Mouse (Mus musculus) midbrain, embryonic 11.5 days (tissue): ENCODE data around the gene Boll. TPM values are rescaled to one million over a fixed set of nuclear protein-coding genes. Genes with fewer than 3 reads are reported as not detected.

Experiments used
- ATAC-seq: fragments of 200-750 bp; cut with Nextera tagmentation; 2 replicates; pipeline ENCODE4 v1.8.0; 2017; ENCODE audit warnings: moderate TSS enrichment, moderate library complexity; ENCODE audit not compliant: low FRiP score
- DNase-seq: peaks from one replicate; pipeline ENCODE4 v3.0.0; 2015; ENCODE audit warnings: low spot score; ENCODE audit errors: missing footprints
- H3K27ac ChIP-seq: fragments of 300-500 bp; sonication (generic); 2 replicates; pipeline ENCODE4 v1.5.1; 2014; ENCODE audit warnings: low read depth, low read length
- H3K27me3 ChIP-seq: fragments of 300-500 bp; sonication (generic); 2 replicates; pipeline ENCODE4 v1.6.1; 2014; ENCODE audit warnings: mild to moderate bottlenecking, low read length, moderate library complexity, mixed read lengths; ENCODE audit not compliant: control insufficient read depth, insufficient read depth
- H3K36me3 ChIP-seq: fragments of 300-500 bp; sonication (generic); 2 replicates; pipeline ENCODE4 v1.6.1; 2014; ENCODE audit warnings: mild to moderate bottlenecking, low read length, moderate library complexity, mixed read lengths; ENCODE audit not compliant: control insufficient read depth, insufficient read depth
- H3K4me1 ChIP-seq: fragments of 300-500 bp; sonication (generic); 2 replicates; pipeline ENCODE4 v1.6.1; 2014; ENCODE audit warnings: low read length; ENCODE audit not compliant: control insufficient read depth, insufficient read depth
- H3K4me2 ChIP-seq: fragments of 300-500 bp; sonication (generic); 2 replicates; pipeline ENCODE4 v1.6.1; 2014; ENCODE audit warnings: mild to moderate bottlenecking, moderate library complexity
- H3K4me3 ChIP-seq: fragments of 300-500 bp; sonication (generic); 2 replicates; pipeline ENCODE4 v1.5.1; 2014; ENCODE audit warnings: low read depth, low read length
- H3K9ac ChIP-seq: fragments of 300-500 bp; sonication (generic); 2 replicates; pipeline ENCODE4 v1.6.1; 2014; ENCODE audit warnings: low read length
- H3K9me3 ChIP-seq: fragments of 300-500 bp; sonication (generic); 2 replicates; pipeline ENCODE4 v1.6.1; 2016; ENCODE audit warnings: low read length; ENCODE audit not compliant: control insufficient read depth
- WGBS: fragments of 180-500 bp; shearing (Covaris S2); extraction: QIAGEN DNeasy Blood & Tissue Kit; methylation state at CpG from one replicate; pipeline ENCODE4 v1.1.7; 2014; 5-methylcytosine and 5-hydroxymethylcytosine counted together
- polyA plus RNA-seq: library from polyadenylated mRNA; unstranded; fragments of >200 nt; fragmentation: Nextera tagmentation; extraction: Ambion mirVana; gene quantifications from 2 replicates; pipeline ENCODE4 v1.2.1, GENCODE M21; 2014

Boll gene
- 0.33 TPM in 1 of 2 replicates, not detected in the other for polyA plus RNA-seq

DNA sequence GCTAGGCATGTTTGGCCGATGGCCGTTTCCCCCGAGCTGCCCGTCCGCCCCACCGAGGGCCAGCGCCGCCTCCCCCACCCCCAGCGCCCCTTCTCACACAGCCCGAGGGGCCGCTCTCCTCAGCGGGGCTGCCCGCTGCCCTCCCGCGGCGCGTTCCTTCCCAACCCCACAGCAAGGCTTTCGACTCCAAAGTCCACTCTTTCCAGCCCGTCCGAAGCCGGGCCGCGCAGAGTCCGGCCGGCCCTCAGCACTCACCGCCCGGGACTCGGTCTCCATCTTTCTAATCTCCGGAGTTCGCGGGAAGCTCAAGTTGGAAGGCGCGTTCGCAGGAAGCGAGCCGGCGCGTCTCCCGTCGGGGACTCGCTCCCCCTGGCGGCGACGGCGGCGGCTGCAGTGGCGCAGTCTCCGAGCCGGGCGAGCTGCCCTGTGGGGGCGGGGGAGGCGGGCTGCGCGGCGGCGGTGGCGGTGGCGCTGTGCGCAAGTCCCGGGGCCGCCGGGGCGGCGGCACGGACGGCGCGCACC is at the start of gene Boll:
Boll (minus strand) TSS at position 426 of the 522 bp plus-strand sequence.
- H3K4me3 ChIP-seq, result peak within 1 kb of the TSS; percentile 40

DNA sequence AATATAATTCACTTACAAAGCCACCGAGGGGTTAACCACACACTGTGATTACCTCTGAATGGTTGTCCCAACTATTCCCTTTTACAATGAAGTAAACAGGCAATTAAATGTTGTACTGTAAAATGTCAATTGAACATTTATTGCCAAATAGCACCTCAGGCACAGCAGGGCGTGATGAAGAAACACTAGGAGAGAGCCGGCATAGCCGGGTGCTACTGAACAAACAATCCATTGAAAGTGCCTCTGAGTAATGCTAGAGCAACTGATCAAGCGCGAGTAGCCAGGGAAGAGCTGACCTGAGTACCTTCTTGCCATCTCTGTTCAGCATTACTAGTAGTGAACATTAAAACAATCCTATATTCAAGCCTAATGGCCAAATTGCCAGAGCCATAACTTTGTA is 49.3 kb upstream of the Boll start:
- Histone ChIP-seq H3K36me3 (no peaks in the 10 kb centered on the region), H3K4me1 (no peaks in the 10 kb centered on the region), H3K27ac (no peak overlapping the region), H3K9ac (no peak overlapping the region), H3K27me3 (no peaks in the 10 kb centered on the region), H3K4me3 (no peak overlapping the region), H3K9me3 (no peaks in the 10 kb centered on the region; the same call in 1 of the 2 replicates), H3K4me2 (no peak overlapping the region)
- peak; percentile 64 for DNase-seq
- no peak for ATAC-seq
- 74% methylated on average over 6 of the region's 6 CpGs for WGBS

More for the DNA sequence above, at the start of gene Boll:
- Histone ChIP-seq H3K9ac (peak within 1 kb of the TSS; percentile 28), H3K4me2 (peak within 1 kb of the TSS; percentile 45), H3K9me3 (peaks cover 2% of the 10 kb centered on the region; the same call in 1 of the 2 replicates), H3K36me3 (no peaks in the 10 kb centered on the region), H3K4me1 (no peaks in the 10 kb centered on the region), H3K27me3 (peaks cover 16% of the 10 kb centered on the region), H3K27ac (no peak within 1 kb of the TSS)
- 13% methylated on average over 68 of the region's 68 CpGs for WGBS
- DNase-seq (peak; percentile 97), ATAC-seq (peak; percentile 91)

DNA sequence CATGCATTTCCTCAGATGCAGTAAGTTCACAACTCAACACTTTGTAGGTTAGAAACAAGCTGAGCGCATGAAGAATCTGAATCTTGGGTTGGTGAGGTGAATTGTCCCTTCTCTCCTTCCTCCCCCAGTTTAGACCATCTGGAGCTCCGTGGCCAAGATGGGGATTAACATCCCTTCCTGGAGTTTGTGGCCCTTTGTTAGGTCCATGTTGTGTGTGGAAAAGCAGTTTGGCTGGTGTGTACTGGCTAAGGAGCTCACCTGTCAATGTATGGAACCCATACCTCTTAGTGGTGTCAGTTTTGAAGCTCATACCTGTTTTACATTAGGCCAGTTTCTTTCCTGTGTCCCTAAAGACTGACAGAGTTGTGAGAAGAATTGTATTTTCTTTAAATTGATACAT is 47.8 kb upstream of the Boll start:
- Histone ChIP-seq H3K4me2 (no peak overlapping the region), H3K4me1 (peaks cover 5% of the 10 kb centered on the region), H3K9me3 (no peaks in the 10 kb centered on the region; the same call in 1 of the 2 replicates), H3K4me3 (no peak overlapping the region), H3K9ac (no peak overlapping the region), H3K27ac (no peak overlapping the region), H3K36me3 (no peaks in the 10 kb centered on the region), H3K27me3 (peaks cover 7% of the 10 kb centered on the region; the same call in 1 of the 2 replicates)
- 66% methylated on average over 2 of the region's 2 CpGs for WGBS
- DNase-seq (peak; percentile 66), ATAC-seq (no peak)

DNA sequence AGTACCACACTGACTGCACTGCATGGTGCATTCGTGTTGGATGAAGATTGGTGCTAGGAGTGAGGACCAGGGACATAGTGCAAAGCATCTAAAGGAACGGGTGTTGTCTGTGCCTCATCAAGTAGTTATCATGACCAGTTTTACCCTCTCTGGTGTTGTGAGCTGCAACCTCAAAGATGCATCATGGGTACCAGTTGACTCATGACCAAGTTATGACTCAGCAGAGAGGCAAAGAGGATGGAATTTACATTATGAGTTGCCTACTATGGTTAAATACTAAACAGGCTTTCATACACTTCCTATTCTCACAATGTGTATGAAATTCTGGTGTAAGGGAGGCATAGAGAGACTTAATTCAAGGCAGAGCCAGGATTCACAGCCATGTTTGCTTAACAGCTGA is 47.4 kb upstream of the Boll start:
- no peak overlapping the region for H3K4me3 ChIP-seq
- H3K4me1 ChIP-seq, result peaks cover 5% of the 10 kb centered on the region
- H3K27ac ChIP-seq, result no peak overlapping the region
- WGBS, result 80% methylated on average over 2 of the region's 2 CpGs
- ATAC-seq (no peak), DNase-seq (peak; percentile 59)
- H3K9ac ChIP-seq, result no peak overlapping the region
- no peaks in the 10 kb centered on the region; the same call in 1 of the 2 replicates for H3K9me3 ChIP-seq
- H3K27me3 ChIP-seq, result peaks cover 7% of the 10 kb centered on the region; the same call in 1 of the 2 replicates
- no peaks in the 10 kb centered on the region for H3K36me3 ChIP-seq
- no peak overlapping the region for H3K4me2 ChIP-seq

DNA sequence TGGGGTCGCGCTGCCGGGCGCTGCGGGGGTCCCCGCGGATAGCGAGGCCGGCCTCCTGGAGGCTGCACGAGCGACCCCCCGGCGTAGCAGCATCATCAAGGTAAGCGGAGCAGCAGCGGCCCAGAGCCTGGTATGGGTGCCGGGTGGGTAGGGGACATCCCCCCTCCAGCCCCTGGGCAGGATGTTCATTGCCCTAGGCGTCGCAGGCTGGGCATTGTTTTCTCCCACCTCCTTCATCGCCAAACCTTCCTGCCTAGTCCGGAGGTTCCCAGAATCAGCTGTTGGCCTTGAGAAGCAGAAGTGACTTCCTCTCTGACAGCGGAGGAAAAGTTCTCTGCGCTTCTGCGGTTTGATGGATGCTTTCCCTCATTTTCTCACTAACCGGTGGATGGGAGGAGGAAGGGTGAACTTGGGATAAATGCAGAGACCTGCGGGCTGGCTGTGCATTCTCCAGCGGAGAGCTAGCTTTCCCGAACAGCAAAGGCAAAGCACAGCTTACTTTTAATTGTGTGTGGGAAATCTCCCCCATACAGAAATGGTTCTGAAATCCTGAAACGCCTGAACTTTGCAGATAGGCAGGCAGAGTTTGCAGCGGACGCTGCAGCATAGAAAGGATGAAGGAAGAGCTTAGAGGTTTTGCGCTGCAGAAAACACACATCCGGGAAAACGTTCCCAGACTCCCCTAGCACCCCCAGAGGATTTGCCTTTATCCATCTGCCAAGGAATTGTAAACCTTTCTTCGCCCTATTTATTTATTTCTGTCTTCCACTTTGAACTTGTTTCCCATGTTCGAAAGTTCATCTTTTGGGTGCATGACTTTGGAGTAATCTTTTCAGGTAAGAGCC is 43.5 kb upstream of the Boll start:
- peak overlapping the region; percentile 71 for H3K9ac ChIP-seq
- peak; percentile 26 for ATAC-seq
- H3K27ac ChIP-seq, result no peak overlapping the region
- DNase-seq, result peak; percentile 94
- no peaks in the 10 kb centered on the region; the same call in 1 of the 2 replicates for H3K9me3 ChIP-seq
- H3K4me1 ChIP-seq, result peaks cover 8% of the 10 kb centered on the region
- H3K4me2 ChIP-seq, result peak overlapping the region; percentile 99
- peaks cover 10% of the 10 kb centered on the region for H3K27me3 ChIP-seq
- 5% methylated on average over 31 of the region's 35 CpGs for WGBS
- H3K4me3 ChIP-seq, result peak overlapping the region; percentile 65
- H3K36me3 ChIP-seq, result no peaks in the 10 kb centered on the region

DNA sequence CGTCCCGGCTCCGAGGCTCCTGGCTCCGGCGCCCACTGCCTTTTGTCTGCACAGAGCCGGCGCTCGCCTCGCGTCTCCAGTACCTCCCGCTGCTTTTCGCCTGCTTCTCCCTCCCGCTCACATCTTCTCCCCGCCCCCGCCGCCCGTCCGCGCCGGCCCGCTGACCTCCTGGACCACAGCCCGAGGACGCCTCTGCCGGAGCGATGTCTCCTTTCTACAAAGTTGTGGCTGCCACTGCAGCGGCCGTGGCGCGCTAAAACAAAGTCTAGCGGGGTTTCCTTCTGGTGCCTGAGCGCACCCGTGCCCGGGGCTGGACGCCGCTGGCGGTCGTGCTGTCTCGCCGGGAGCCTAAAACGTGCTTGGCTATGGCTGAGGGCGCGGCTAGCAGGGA is 42.7 kb upstream of the Boll start:
- H3K36me3 ChIP-seq, result no peaks in the 10 kb centered on the region
- peak; percentile 96 for DNase-seq
- H3K4me3 ChIP-seq, result peak overlapping the region; percentile 65
- H3K4me2 ChIP-seq, result peak overlapping the region; percentile 99
- under 1% methylated on average over 42 of the region's 42 CpGs for WGBS
- H3K4me1 ChIP-seq, result peaks cover 8% of the 10 kb centered on the region
- peak; percentile 74 for ATAC-seq
- H3K9ac ChIP-seq, result peak overlapping the region; percentile 71
- no peaks in the 10 kb centered on the region; the same call in 1 of the 2 replicates for H3K9me3 ChIP-seq
- H3K27ac ChIP-seq, result 0 out of 2 replicates have a peak overlapping the region, but pooled peaks have one; percentile 25
- H3K27me3 ChIP-seq, result peaks cover 10% of the 10 kb centered on the region

DNA sequence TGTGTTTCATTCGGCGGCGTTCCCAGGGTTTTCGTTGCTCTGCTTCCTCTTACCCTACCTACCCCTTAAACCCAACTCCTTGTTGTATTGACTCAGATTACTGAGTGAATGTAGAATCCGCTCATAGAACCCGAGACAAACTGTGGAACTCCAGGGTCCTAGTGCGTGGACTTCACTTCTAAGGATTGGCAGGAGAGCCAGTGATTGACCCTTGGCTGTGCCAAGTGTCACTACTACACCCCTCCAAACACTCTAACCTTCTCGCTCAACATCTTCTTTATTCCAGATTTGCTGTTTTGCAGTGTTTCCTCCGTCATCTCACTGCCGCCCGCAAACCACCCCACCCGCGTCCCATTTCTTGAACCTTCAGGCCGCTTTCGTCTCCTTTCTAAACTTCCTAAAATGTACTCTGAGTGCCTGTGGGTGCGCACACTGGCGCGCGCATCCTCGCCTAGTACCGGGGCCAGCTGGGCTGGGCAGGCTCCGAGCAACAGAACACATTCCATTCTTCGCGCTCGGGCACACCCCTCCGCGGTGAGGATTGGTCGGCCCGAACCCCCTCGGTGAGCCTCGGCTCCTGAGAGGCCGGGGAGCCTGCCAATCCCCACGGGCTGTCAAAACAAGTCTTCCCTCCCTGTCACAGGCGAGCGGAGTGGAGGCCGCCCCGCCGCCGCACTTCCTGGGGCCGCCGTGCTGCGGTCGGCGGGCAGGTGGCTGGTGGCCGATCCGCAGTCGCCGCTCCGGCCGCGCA is 42.2 kb upstream of the Boll start, which contains the start of gene Plcl1:
Plcl1 (plus strand) TSS at position 650 of the 751 bp plus-strand sequence.
- Histone ChIP-seq H3K36me3 (no peaks in the 10 kb centered on the region), H3K27ac (0 out of 2 replicates have a peak within 1 kb of the TSS, but pooled peaks have one; percentile 25), H3K27me3 (peaks cover 10% of the 10 kb centered on the region), H3K4me3 (peak within 1 kb of the TSS; percentile 65), H3K4me1 (peaks cover 8% of the 10 kb centered on the region), H3K9ac (peak within 1 kb of the TSS; percentile 71), H3K4me2 (peak within 1 kb of the TSS; percentile 99), H3K9me3 (no peaks in the 10 kb centered on the region; the same call in 1 of the 2 replicates)
- DNase-seq (peak; percentile 98), ATAC-seq (peak; percentile 99)
- 3% methylated on average over 50 of the region's 51 CpGs for WGBS

DNA sequence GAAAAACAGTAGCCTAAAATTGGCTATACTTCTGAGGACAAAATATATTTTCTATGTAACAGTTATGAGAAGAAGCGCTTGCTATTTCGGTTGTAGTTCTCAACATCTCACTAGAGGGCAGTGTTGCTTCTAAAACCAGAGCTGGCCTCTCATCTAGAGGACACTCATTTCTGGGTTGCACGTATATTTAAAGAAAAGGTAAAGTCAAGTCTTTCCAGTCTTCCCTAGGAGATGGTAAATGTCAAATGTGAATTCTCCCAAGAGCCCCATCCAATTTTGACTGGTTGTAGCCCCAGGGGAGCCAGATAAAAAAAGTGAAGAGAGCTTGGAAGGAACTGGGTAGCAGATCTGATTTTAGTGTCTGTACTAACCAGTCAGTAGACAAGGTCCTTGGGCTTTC is 41.2 kb upstream of the Boll start:
- 0 out of 2 replicates have a peak overlapping the region, but pooled peaks have one; percentile 99 for H3K4me2 ChIP-seq
- H3K4me1 ChIP-seq, result peaks cover 8% of the 10 kb centered on the region
- WGBS, result 2% methylated on average over 3 of the region's 3 CpGs
- no peak overlapping the region for H3K4me3 ChIP-seq
- no peaks in the 10 kb centered on the region for H3K36me3 ChIP-seq
- no peak overlapping the region for H3K9ac ChIP-seq
- DNase-seq, result peak; percentile 95
- H3K27me3 ChIP-seq, result peaks cover 10% of the 10 kb centered on the region
- no peak for ATAC-seq
- H3K27ac ChIP-seq, result no peak overlapping the region
- no peaks in the 10 kb centered on the region; the same call in 1 of the 2 replicates for H3K9me3 ChIP-seq
